Mouse (Mus musculus): ENCODE results near the gene Shisa8. TPM values are rescaled to one million over a fixed set of nuclear protein-coding genes. Genes with fewer than 3 reads are reported as not detected.

Gene Shisa8
- polyA plus RNA-seq, 1 experiment from 2014 or later = 0.66 TPM

- Histone ChIP-seq H3K4me2 (ENCODE audit: low read length) (no peak overlapping the region), H3K9ac (replicated peaks; ENCODE audit: low read depth, low read length) (no peak overlapping the region), H3K36me3 (ENCODE audit: control insufficient read depth, insufficient read depth) (peaks cover 6% of the 10 kb centered on the region; the same call in 1 of the 2 replicates), H3K9me3 (ENCODE audit: control insufficient read depth, low read length) (no peaks in the 10 kb centered on the region), H3K4me3 (replicated peaks; ENCODE audit: low read length) (no peak overlapping the region), H3K27me3 (replicated peaks; ENCODE audit: control insufficient read depth, insufficient read depth, low read length) (peaks cover 49% of the 10 kb centered on the region), H3K4me1 (replicated peaks; ENCODE audit: control insufficient read depth, insufficient read depth, low read length) (peaks cover 41% of the 10 kb centered on the region), H3K27ac (ENCODE audit: low read length) (no peak overlapping the region)
- 89% methylated on average over 8 of the region's 8 CpGs for WGBS
- no peak for ATAC-seq
Measured at GRCm38 (mm10) chr15:82208307-82208706, 4.3 kb downstream of the Shisa8 start.

- Histone ChIP-seq H3K27me3 (replicated peaks; ENCODE audit: control insufficient read depth, insufficient read depth, low read length) (peaks cover 43% of the 10 kb centered on the region), H3K4me1 (replicated peaks; ENCODE audit: control insufficient read depth, insufficient read depth, low read length) (peaks cover 40% of the 10 kb centered on the region), H3K4me2 (ENCODE audit: low read length) (no peak overlapping the region), H3K27ac (ENCODE audit: low read length) (no peak overlapping the region), H3K4me3 (replicated peaks; ENCODE audit: low read length) (no peak overlapping the region), H3K36me3 (ENCODE audit: control insufficient read depth, insufficient read depth) (peaks cover 6% of the 10 kb centered on the region; the same call in 1 of the 2 replicates), H3K9ac (replicated peaks; ENCODE audit: low read depth, low read length) (no peak overlapping the region), H3K9me3 (ENCODE audit: control insufficient read depth, low read length) (no peaks in the 10 kb centered on the region)
- ATAC-seq = no peak
- 18% methylated on average over 30 of the region's 30 CpGs for WGBS
Measured at GRCm38 (mm10) chr15:82207504-82208219, 5.0 kb downstream of the Shisa8 start.

- Histone ChIP-seq H3K4me3 (replicated peaks; ENCODE audit: low read length) (no peak overlapping the region), H3K9ac (replicated peaks; ENCODE audit: low read depth, low read length) (0 out of 2 replicates have a peak overlapping the region, but pooled peaks have one; percentile 12), H3K9me3 (ENCODE audit: control insufficient read depth, low read length) (no peaks in the 10 kb centered on the region), H3K4me1 (replicated peaks; ENCODE audit: control insufficient read depth, insufficient read depth, low read length) (peaks cover 34% of the 10 kb centered on the region), H3K27ac (ENCODE audit: low read length) (no peak overlapping the region), H3K27me3 (replicated peaks; ENCODE audit: control insufficient read depth, insufficient read depth, low read length) (peaks cover 37% of the 10 kb centered on the region), H3K36me3 (ENCODE audit: control insufficient read depth, insufficient read depth) (peaks cover 9% of the 10 kb centered on the region), H3K4me2 (ENCODE audit: low read length) (no peak overlapping the region)
- WGBS = 12% methylated on average over 34 of the region's 34 CpGs
- no peak for ATAC-seq
Measured at GRCm38 (mm10) chr15:82207105-82207459, 5.5 kb downstream of the Shisa8 start.

- peaks cover 28% of the 10 kb centered on the region for H3K4me1 ChIP-seq (replicated peaks; ENCODE audit: control insufficient read depth, insufficient read depth, low read length)
- no peak overlapping the region for H3K4me3 ChIP-seq (replicated peaks; ENCODE audit: low read length)
- no peak overlapping the region for H3K27ac ChIP-seq (ENCODE audit: low read length)
- no peaks in the 10 kb centered on the region for H3K9me3 ChIP-seq (ENCODE audit: control insufficient read depth, low read length)
- peak; percentile 73 for ATAC-seq
- H3K36me3 ChIP-seq (ENCODE audit: control insufficient read depth, insufficient read depth) = peaks cover 12% of the 10 kb centered on the region
- 40% methylated on average over 9 of the region's 9 CpGs for WGBS
- no peak overlapping the region for H3K4me2 ChIP-seq (ENCODE audit: low read length)
- 0 out of 2 replicates have a peak overlapping the region, but pooled peaks have one; percentile 12 for H3K9ac ChIP-seq (replicated peaks; ENCODE audit: low read depth, low read length)
- peaks cover 31% of the 10 kb centered on the region for H3K27me3 ChIP-seq (replicated peaks; ENCODE audit: control insufficient read depth, insufficient read depth, low read length)
Measured at GRCm38 (mm10) chr15:82206365-82207104, 6.1 kb downstream of the Shisa8 start.

- Histone ChIP-seq H3K27me3 (replicated peaks; ENCODE audit: control insufficient read depth, insufficient read depth, low read length) (peaks cover 16% of the 10 kb centered on the region), H3K4me2 (ENCODE audit: low read length) (no peak overlapping the region), H3K27ac (ENCODE audit: low read length) (no peak overlapping the region), H3K4me1 (replicated peaks; ENCODE audit: control insufficient read depth, insufficient read depth, low read length) (peaks cover 26% of the 10 kb centered on the region), H3K36me3 (ENCODE audit: control insufficient read depth, insufficient read depth) (peaks cover 17% of the 10 kb centered on the region), H3K9ac (replicated peaks; ENCODE audit: low read depth, low read length) (no peak overlapping the region), H3K9me3 (ENCODE audit: control insufficient read depth, low read length) (no peaks in the 10 kb centered on the region), H3K4me3 (replicated peaks; ENCODE audit: low read length) (no peak overlapping the region)
- WGBS = 62% methylated on average over 9 of the region's 10 CpGs
- no peak for ATAC-seq
Measured at GRCm38 (mm10) chr15:82204680-82205371, 7.8 kb downstream of the Shisa8 start.

- no peak overlapping the region for H3K9ac ChIP-seq (replicated peaks; ENCODE audit: low read depth, low read length)
- ATAC-seq = no peak
Measured at GRCm38 (mm10) chr15:82203611-82204351, 8.8 kb downstream of the Shisa8 start.

GRCm38 (mm10) chr15:82203090-82203489, 9.5 kb downstream of the Shisa8 start:
- peaks cover 10% of the 10 kb centered on the region for H3K27me3 ChIP-seq (replicated peaks; ENCODE audit: control insufficient read depth, insufficient read depth, low read length)
- H3K4me1 ChIP-seq (replicated peaks; ENCODE audit: control insufficient read depth, insufficient read depth, low read length) = peaks cover 26% of the 10 kb centered on the region
- H3K36me3 ChIP-seq (ENCODE audit: control insufficient read depth, insufficient read depth) = peaks cover 24% of the 10 kb centered on the region
- 96% methylated on average over 10 of the region's 10 CpGs for WGBS
- no peak overlapping the region for H3K4me2 ChIP-seq (ENCODE audit: low read length)
- no peak overlapping the region for H3K9ac ChIP-seq (replicated peaks; ENCODE audit: low read depth, low read length)
- no peaks in the 10 kb centered on the region for H3K9me3 ChIP-seq (ENCODE audit: control insufficient read depth, low read length)
- H3K4me3 ChIP-seq (replicated peaks; ENCODE audit: low read length) = no peak overlapping the region
- no peak overlapping the region for H3K27ac ChIP-seq (ENCODE audit: low read length)
- no peak for ATAC-seq

More at GRCm38 (mm10) chr15:82203611-82204351, 8.8 kb downstream of the Shisa8 start:
- H3K27ac ChIP-seq (ENCODE audit: low read length) = no peak overlapping the region
- peaks cover 26% of the 10 kb centered on the region for H3K4me1 ChIP-seq (replicated peaks; ENCODE audit: control insufficient read depth, insufficient read depth, low read length)
- H3K36me3 ChIP-seq (ENCODE audit: control insufficient read depth, insufficient read depth) = peaks cover 20% of the 10 kb centered on the region
- no peak overlapping the region for H3K4me3 ChIP-seq (replicated peaks; ENCODE audit: low read length)
- H3K9me3 ChIP-seq (ENCODE audit: control insufficient read depth, low read length) = no peaks in the 10 kb centered on the region
- WGBS = 62% methylated on average over 20 of the region's 20 CpGs
- no peak overlapping the region for H3K4me2 ChIP-seq (ENCODE audit: low read length)
- peaks cover 10% of the 10 kb centered on the region for H3K27me3 ChIP-seq (replicated peaks; ENCODE audit: control insufficient read depth, insufficient read depth, low read length)

GRCm38 (mm10) chr15:82202086-82202485, 10.5 kb downstream of the Shisa8 start:
- no peak overlapping the region for H3K9ac ChIP-seq (replicated peaks; ENCODE audit: low read depth, low read length)
- no peak overlapping the region for H3K4me3 ChIP-seq (replicated peaks; ENCODE audit: low read length)
- H3K4me1 ChIP-seq (replicated peaks; ENCODE audit: control insufficient read depth, insufficient read depth, low read length) = peaks cover 21% of the 10 kb centered on the region
- H3K27me3 ChIP-seq (replicated peaks; ENCODE audit: control insufficient read depth, insufficient read depth, low read length) = peaks cover 7% of the 10 kb centered on the region
- peaks cover 32% of the 10 kb centered on the region for H3K36me3 ChIP-seq (ENCODE audit: control insufficient read depth, insufficient read depth)
- H3K27ac ChIP-seq (ENCODE audit: low read length) = no peak overlapping the region
- ATAC-seq = no peak
- no peak overlapping the region for H3K4me2 ChIP-seq (ENCODE audit: low read length)
- 89% methylated on average over 6 of the region's 6 CpGs for WGBS
- no peaks in the 10 kb centered on the region for H3K9me3 ChIP-seq (ENCODE audit: control insufficient read depth, low read length)
